Mouse (Mus musculus): ENCODE data around the gene Erich4. TPM values are rescaled to one million over a fixed set of nuclear protein-coding genes. Genes with fewer than 3 reads are reported as not detected.

Erich4 gene
- polyA plus RNA-seq, 1 experiment from 2014 or later, result not detected

DNA sequence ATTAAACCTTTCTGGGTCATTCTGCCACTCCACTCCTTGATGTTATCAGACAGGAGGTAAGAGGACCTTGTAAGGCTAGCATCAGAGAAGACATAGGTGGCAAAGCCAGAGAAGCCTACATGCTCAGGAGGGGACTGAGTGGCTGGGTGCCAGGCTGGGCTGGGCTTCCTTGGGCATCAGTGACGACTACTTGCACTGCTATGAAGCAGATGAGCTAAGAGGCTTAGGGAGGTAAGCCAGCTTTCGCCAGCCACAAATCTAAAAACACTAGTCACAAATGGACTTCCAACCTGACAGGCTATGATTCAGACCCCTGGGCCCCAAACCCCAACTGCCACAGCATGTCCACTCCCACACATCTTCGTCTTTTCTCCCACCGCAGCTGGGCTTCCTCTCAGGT lies 28.9 kb upstream of the Erich4 start:
- 69% methylated on average over 4 of the region's 4 CpGs for WGBS
- ATAC-seq, result no peak
- no peaks in the 10 kb centered on the region for H3K4me1 ChIP-seq (ENCODE audit: control insufficient read depth, insufficient read depth, low read depth, low read length)
- H3K36me3 ChIP-seq (ENCODE audit: control insufficient read depth, insufficient read depth, low read length), result no peaks in the 10 kb centered on the region
- no peak overlapping the region for H3K4me2 ChIP-seq (ENCODE audit: low read length)
- no peak overlapping the region for H3K4me3 ChIP-seq (ENCODE audit: low read length)
- H3K27me3 ChIP-seq (replicated peaks; ENCODE audit: control insufficient read depth, insufficient read depth, low read length), result no peaks in the 10 kb centered on the region
- H3K9ac ChIP-seq (ENCODE audit: low read depth, low read length), result no peak overlapping the region
- H3K9me3 ChIP-seq (ENCODE audit: control insufficient read depth, low read length), result no peaks in the 10 kb centered on the region
- H3K27ac ChIP-seq (ENCODE audit: low read depth, low read length), result no peak overlapping the region

DNA sequence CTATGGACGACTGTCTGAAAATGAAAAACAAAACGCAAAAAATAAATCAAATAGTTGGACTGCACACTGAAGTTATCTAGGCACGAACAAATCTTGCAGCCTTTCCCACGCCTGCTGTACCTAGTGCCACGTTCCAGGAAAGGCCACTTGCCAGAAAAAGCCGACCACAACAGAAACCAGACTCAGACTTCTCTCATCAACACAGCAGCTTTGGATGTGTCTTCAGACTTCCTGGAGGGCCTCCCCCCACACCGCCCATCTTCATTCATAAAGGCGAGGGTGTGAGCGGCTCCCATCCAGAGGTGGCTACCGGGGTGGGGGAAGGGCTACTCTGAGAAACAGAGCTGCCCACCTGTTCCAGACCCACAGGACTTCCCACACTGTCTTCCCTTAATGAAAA lies 28.4 kb upstream of the Erich4 start:
- H3K36me3 ChIP-seq (ENCODE audit: control insufficient read depth, insufficient read depth, low read length), result no peaks in the 10 kb centered on the region
- no peaks in the 10 kb centered on the region for H3K9me3 ChIP-seq (ENCODE audit: control insufficient read depth, low read length)
- 79% methylated on average over 10 of the region's 10 CpGs for WGBS
- H3K4me3 ChIP-seq (ENCODE audit: low read length), result no peak overlapping the region
- H3K27ac ChIP-seq (ENCODE audit: low read depth, low read length), result no peak overlapping the region
- no peak overlapping the region for H3K4me2 ChIP-seq (ENCODE audit: low read length)
- H3K4me1 ChIP-seq (ENCODE audit: control insufficient read depth, insufficient read depth, low read depth, low read length), result no peaks in the 10 kb centered on the region
- no peaks in the 10 kb centered on the region for H3K27me3 ChIP-seq (replicated peaks; ENCODE audit: control insufficient read depth, insufficient read depth, low read length)
- no peak for ATAC-seq
- no peak overlapping the region for H3K9ac ChIP-seq (ENCODE audit: low read depth, low read length)

DNA sequence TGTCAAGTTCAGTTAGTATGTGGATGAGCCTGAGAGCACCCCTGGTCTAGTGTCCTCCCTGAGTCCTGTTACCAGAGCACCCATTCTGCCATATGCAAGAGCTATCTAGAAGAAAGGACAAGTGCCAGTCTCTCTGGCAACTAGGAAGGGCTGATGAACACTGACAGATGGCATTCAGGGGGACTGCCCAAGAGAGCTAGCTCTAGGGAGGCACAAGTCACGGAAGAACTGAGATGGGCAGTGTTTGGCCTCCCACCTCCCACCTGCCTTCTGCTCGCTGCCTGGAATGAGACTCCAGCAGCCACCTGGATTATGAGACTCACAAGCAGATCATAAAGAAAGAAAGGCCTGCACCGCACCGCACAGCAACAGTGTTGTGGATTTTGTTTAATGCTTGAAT lies 24.1 kb upstream of the Erich4 start:
- H3K27me3 ChIP-seq (replicated peaks; ENCODE audit: control insufficient read depth, insufficient read depth, low read length), result no peaks in the 10 kb centered on the region
- H3K9me3 ChIP-seq (ENCODE audit: control insufficient read depth, low read length), result no peaks in the 10 kb centered on the region
- WGBS, result 91% methylated on average over 4 of the region's 4 CpGs
- H3K4me3 ChIP-seq (ENCODE audit: low read length), result no peak overlapping the region
- no peak overlapping the region for H3K9ac ChIP-seq (ENCODE audit: low read depth, low read length)
- peaks cover 6% of the 10 kb centered on the region for H3K36me3 ChIP-seq (ENCODE audit: control insufficient read depth, insufficient read depth, low read length)
- ATAC-seq, result no peak
- no peak overlapping the region for H3K4me2 ChIP-seq (ENCODE audit: low read length)
- no peak overlapping the region for H3K27ac ChIP-seq (ENCODE audit: low read depth, low read length)
- no peaks in the 10 kb centered on the region for H3K4me1 ChIP-seq (ENCODE audit: control insufficient read depth, insufficient read depth, low read depth, low read length)

DNA sequence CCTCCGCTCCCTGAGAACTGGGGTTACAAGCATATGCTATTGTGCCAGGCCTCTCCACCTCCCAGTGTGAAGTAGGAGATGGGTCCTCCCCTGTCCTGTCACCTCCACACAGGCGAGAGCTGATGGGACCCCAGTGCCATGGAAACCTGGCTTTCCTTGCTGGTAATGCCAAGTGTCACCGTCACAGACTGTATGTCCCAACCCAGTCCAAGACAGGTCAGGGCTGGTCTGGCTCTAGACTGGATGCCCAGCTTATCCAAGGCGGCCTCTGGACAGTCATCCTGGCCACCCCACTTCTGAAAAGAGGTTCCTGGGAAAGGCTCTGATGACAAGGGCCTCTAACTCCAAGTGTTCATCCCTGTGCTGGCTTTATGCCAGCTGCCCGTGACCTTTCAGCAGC lies 21.4 kb upstream of the Erich4 start:
- 91% methylated on average over 5 of the region's 5 CpGs for WGBS
- H3K4me3 ChIP-seq (ENCODE audit: low read length), result no peak overlapping the region
- peaks cover 10% of the 10 kb centered on the region for H3K36me3 ChIP-seq (ENCODE audit: control insufficient read depth, insufficient read depth, low read length)
- H3K27me3 ChIP-seq (replicated peaks; ENCODE audit: control insufficient read depth, insufficient read depth, low read length), result no peaks in the 10 kb centered on the region
- no peaks in the 10 kb centered on the region for H3K9me3 ChIP-seq (ENCODE audit: control insufficient read depth, low read length)
- H3K9ac ChIP-seq (ENCODE audit: low read depth, low read length), result no peak overlapping the region
- H3K4me2 ChIP-seq (ENCODE audit: low read length), result no peak overlapping the region
- H3K4me1 ChIP-seq (ENCODE audit: control insufficient read depth, insufficient read depth, low read depth, low read length), result no peaks in the 10 kb centered on the region
- H3K27ac ChIP-seq (ENCODE audit: low read depth, low read length), result no peak overlapping the region
- no peak for ATAC-seq

GRCm38 (mm10) chr7:25636373-25636772 lies 20.7 kb upstream of the Erich4 start:
- peaks cover 12% of the 10 kb centered on the region for H3K36me3 ChIP-seq (ENCODE audit: control insufficient read depth, insufficient read depth, low read length)
- no peaks in the 10 kb centered on the region for H3K4me1 ChIP-seq (ENCODE audit: control insufficient read depth, insufficient read depth, low read depth, low read length)
- no peak overlapping the region for H3K4me3 ChIP-seq (ENCODE audit: low read length)
- no peak overlapping the region for H3K27ac ChIP-seq (ENCODE audit: low read depth, low read length)
- no peaks in the 10 kb centered on the region for H3K27me3 ChIP-seq (replicated peaks; ENCODE audit: control insufficient read depth, insufficient read depth, low read length)
- no peak for ATAC-seq
- 67% methylated on average over 3 of the region's 3 CpGs for WGBS
- H3K4me2 ChIP-seq (ENCODE audit: low read length), result no peak overlapping the region
- H3K9me3 ChIP-seq (ENCODE audit: control insufficient read depth, low read length), result no peaks in the 10 kb centered on the region
- H3K9ac ChIP-seq (ENCODE audit: low read depth, low read length), result no peak overlapping the region

DNA sequence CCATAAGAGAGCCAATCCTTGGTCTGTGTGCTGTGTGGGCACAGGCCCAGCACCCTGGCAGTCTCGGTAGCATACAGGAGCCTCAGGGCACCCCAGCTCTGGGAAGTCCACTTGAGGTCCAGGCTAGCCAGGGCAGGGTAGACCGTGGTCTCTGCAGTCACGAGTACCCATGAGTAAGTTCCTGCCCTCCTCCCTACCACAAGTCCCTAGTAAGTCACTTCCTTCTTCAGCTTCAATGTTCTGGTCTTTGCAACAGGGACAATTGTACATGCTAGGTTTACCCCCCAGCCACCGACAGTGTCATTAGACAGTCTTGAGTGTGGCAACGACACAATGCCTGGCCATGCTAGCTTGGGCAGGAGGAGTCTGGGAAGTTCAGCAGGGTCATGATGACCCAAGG lies 17.0 kb upstream of the Erich4 start:
- H3K4me1 ChIP-seq (ENCODE audit: control insufficient read depth, insufficient read depth, low read depth, low read length), result no peaks in the 10 kb centered on the region
- no peaks in the 10 kb centered on the region for H3K9me3 ChIP-seq (ENCODE audit: control insufficient read depth, low read length)
- no peak for ATAC-seq
- peaks cover 27% of the 10 kb centered on the region for H3K36me3 ChIP-seq (ENCODE audit: control insufficient read depth, insufficient read depth, low read length)
- 88% methylated on average over 5 of the region's 5 CpGs for WGBS
- no peak overlapping the region for H3K4me3 ChIP-seq (ENCODE audit: low read length)
- no peak overlapping the region for H3K27ac ChIP-seq (ENCODE audit: low read depth, low read length)
- H3K4me2 ChIP-seq (ENCODE audit: low read length), result no peak overlapping the region
- H3K9ac ChIP-seq (ENCODE audit: low read depth, low read length), result no peak overlapping the region
- peaks cover 8% of the 10 kb centered on the region; the same call in 1 of the 2 replicates for H3K27me3 ChIP-seq (replicated peaks; ENCODE audit: control insufficient read depth, insufficient read depth, low read length)

GRCm38 (mm10) chr7:25628323-25628620 lies 12.6 kb upstream of the Erich4 start:
- 71% methylated on average over 8 of the region's 8 CpGs for WGBS
- no peak overlapping the region for H3K4me2 ChIP-seq (ENCODE audit: low read length)
- H3K4me3 ChIP-seq (ENCODE audit: low read length), result no peak overlapping the region
- H3K27me3 ChIP-seq (replicated peaks; ENCODE audit: control insufficient read depth, insufficient read depth, low read length), result peaks cover 8% of the 10 kb centered on the region; the same call in 1 of the 2 replicates
- H3K9me3 ChIP-seq (ENCODE audit: control insufficient read depth, low read length), result no peaks in the 10 kb centered on the region
- no peaks in the 10 kb centered on the region for H3K4me1 ChIP-seq (ENCODE audit: control insufficient read depth, insufficient read depth, low read depth, low read length)
- peaks cover 25% of the 10 kb centered on the region for H3K36me3 ChIP-seq (ENCODE audit: control insufficient read depth, insufficient read depth, low read length)
- no peak for ATAC-seq
- H3K9ac ChIP-seq (ENCODE audit: low read depth, low read length), result no peak overlapping the region
- no peak overlapping the region for H3K27ac ChIP-seq (ENCODE audit: low read depth, low read length)

DNA sequence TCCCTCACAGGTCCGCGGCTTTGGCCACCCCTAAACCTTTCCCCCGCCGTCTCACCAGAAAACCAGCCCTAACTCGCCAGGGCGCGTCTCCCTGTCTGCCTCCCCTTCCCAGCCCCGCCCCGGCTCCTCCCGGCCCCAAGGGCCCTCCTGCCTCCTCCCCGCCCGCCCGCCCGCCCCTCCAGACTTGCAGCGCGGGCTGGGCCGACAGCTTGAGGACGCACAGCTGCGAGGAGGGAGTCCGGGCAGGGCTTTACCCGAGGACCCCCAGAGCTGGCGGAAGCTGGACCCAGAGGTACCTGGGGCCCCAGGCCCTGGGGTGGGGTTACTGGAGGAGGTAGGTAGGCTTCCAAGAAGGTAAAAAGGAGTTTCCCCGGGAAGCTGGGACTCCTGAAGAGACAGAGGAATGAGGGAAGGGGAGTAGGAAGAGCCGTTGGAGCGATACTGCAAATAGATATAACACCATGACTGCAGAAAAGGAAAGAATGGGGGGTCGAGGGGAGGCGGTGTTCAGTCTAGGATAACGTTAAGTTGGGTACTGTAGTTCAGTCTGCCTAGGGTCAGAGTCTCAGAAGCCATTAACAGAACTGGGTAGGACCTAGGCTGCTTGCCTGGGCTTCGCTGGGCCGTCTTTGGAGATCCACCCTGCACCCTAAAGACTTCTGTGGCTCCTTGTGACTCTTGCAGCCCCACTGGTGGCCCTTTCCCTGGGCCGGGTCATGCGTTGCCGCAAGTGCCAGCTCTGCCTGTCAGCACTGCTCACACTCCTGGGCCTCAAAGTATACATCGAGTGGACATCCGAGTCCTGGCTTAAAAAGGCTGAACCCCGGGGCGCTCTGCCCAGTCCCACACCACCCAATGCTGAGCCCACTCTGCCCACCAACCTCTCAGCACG lies 12.0 kb upstream of the Erich4 start:
- Histone ChIP-seq H3K27ac (ENCODE audit: low read depth, low read length) (no peak overlapping the region), H3K4me1 (ENCODE audit: control insufficient read depth, insufficient read depth, low read depth, low read length) (no peaks in the 10 kb centered on the region), H3K9ac (ENCODE audit: low read depth, low read length) (peak overlapping the region; percentile 3; the same call in 1 of the 2 replicates), H3K4me2 (ENCODE audit: low read length) (peak overlapping the region; percentile 37), H3K9me3 (ENCODE audit: control insufficient read depth, low read length) (no peaks in the 10 kb centered on the region), H3K4me3 (ENCODE audit: low read length) (peak overlapping the region; percentile 16), H3K36me3 (ENCODE audit: control insufficient read depth, insufficient read depth, low read length) (peaks cover 23% of the 10 kb centered on the region), H3K27me3 (replicated peaks; ENCODE audit: control insufficient read depth, insufficient read depth, low read length) (peaks cover 8% of the 10 kb centered on the region; the same call in 1 of the 2 replicates)
- WGBS, result 21% methylated on average over 33 of the region's 38 CpGs
- no peak for ATAC-seq

- Histone ChIP-seq H3K4me3 (ENCODE audit: low read length) (peak within 1 kb of the TSS; percentile 16), H3K27ac (ENCODE audit: low read depth, low read length) (no peak within 1 kb of the TSS), H3K9me3 (ENCODE audit: control insufficient read depth, low read length) (no peaks in the 10 kb centered on the region), H3K4me2 (ENCODE audit: low read length) (peak within 1 kb of the TSS; percentile 37), H3K27me3 (replicated peaks; ENCODE audit: control insufficient read depth, insufficient read depth, low read length) (peaks cover 8% of the 10 kb centered on the region; the same call in 1 of the 2 replicates), H3K9ac (ENCODE audit: low read depth, low read length) (peak within 1 kb of the TSS; percentile 3; the same call in 1 of the 2 replicates), H3K36me3 (ENCODE audit: control insufficient read depth, insufficient read depth, low read length) (peaks cover 21% of the 10 kb centered on the region), H3K4me1 (ENCODE audit: control insufficient read depth, insufficient read depth, low read depth, low read length) (no peaks in the 10 kb centered on the region)
- ATAC-seq, result no peak; the same call in 1 of the 2 replicates
- 21% methylated on average over 27 of the region's 29 CpGs for WGBS
Measured at GRCm38 (mm10) chr7:25626509-25627430, 11.1 kb upstream of the Erich4 start, which contains the start of gene B3gnt8. B3gnt8 (plus strand) TSS chr7:25626654.

Data from hindbrain, embryonic 16.5 days (tissue).